ENCODE assay signal across 8 mouse cellular contexts in the genomic region with DNA sequence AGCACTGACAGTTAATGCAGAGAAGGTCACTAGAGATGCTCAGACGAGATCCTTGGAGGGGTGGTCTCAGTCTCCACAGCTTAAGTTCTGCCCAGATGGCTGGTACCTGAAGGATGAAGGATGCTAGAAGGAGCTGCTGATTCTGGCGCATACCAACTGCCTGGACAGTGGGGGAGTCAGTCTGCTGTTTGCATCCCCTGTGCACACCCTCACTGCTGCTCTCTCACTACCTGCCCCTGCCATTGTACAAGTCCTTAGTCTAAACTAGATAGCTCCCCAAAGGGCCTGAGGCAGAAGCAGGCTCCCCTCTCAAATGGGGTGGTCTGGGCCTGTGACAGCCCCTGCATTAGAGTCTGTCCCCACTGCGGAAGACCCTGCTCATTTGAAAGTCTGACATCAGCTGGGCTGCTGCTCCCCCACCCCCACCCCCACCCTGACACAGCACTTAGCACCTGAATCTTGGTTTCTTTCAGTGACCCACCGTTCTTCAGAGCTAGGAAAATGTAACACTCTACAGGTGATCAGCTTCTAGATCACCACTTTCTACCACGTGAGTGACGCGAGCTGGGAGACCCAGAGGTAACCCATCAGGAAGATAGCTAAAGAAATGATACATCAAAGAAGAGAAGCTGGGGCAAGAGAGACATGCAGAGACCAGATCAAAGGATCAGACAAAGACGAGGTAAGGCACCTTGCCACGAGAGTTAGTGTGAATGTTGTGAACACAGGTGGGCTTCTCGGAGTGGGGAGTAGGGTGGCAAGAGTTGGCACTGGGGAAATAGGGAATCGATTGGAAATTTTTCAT. TPM values are rescaled to one million over a fixed set of nuclear protein-coding genes. Genes with fewer than 3 reads are reported as not detected.
A peak's percentile ranks its signal among the peaks of the same experiment; 100 is the strongest.
DNase-seq lines count a peak whose midpoint lies in the region; ATAC-seq and TF ChIP-seq lines count a peak whose summit lies in the region.

TSS of gene Gng3 (minus strand) at position 92 of the 805 bp plus-strand sequence.

- H3K4me3 ChIP-seq in lung, adult 2 months (replicated peaks; ENCODE audit: extremely low read depth, low read depth, low read length), result peak within 1 kb of the TSS; percentile 72
- peak within 1 kb of the TSS; percentile 78 for H3K4me3 ChIP-seq in cerebellum, adult 2 months (replicated peaks; ENCODE audit: insufficient read depth, low read depth, low read length)
- H3K4me3 ChIP-seq in neural tube, embryonic 12.5 days, result peak within 1 kb of the TSS; percentile 52

- TF ChIP-seq CTCF in lung, adult 2 months (IDR thresholded peaks at IDR 0.05; ENCODE audit: insufficient read depth, low read length), result no peak
- TF ChIP-seq CTCF in cerebellum, adult 2 months (IDR thresholded peaks at IDR 0.05; ENCODE audit: borderline replicate concordance, insufficient read depth, low read depth, low read length), result no peak

- no peak for DNase-seq in lung, adult 2 months
- DNase-seq in lung, postnatal 10 days, result no peak
- DNase-seq in cerebellum, adult 2 months, result peak; percentile 91 to 94
- DNase-seq in frontal cortex, postnatal 14 days (ENCODE audit: low spot score in 2 of 2), result peak; percentile 75 to 86
- peak; percentile 85 to 93 for DNase-seq in left cerebral cortex, adult 9 months (ENCODE audit: low spot score in 2 of 2)
- DNase-seq in adrenal gland, adult 2 months, result no peak
- no peak for DNase-seq in gastrocnemius, adult 18-20 months (ENCODE audit: low spot score)

- peak within 1 kb of the TSS; percentile 75 for H3K4me2 ChIP-seq in neural tube, embryonic 12.5 days (replicated peaks)

- WGBS in lung, adult 2 months, result 81% methylated on average over 11 of the region's 11 CpGs
- 11% methylated on average over 11 of the region's 11 CpGs for WGBS in cerebellum, adult 2 months
- WGBS in neural tube, embryonic 12.5 days, result 44% methylated on average over 11 of the region's 11 CpGs

- no peak for TF ChIP-seq POLR2A in lung, adult 2 months (IDR thresholded peaks at IDR 0.05; ENCODE audit: borderline replicate concordance, extremely low read depth, low read depth, low read length)
- peak; percentile 79; the same call in 1 of the 2 replicates for TF ChIP-seq POLR2A in cerebellum, adult 2 months (IDR thresholded peaks at IDR 0.05; ENCODE audit: borderline replicate concordance, insufficient read depth, low read length)

- H3K27me3 ChIP-seq in cerebellum, adult 2 months (ENCODE audit: control insufficient read depth, insufficient read depth, low read length), result no peaks in the 10 kb centered on the region
- H3K27me3 ChIP-seq in neural tube, embryonic 12.5 days (replicated peaks), result no peaks in the 10 kb centered on the region

- H3K9me3 ChIP-seq in neural tube, embryonic 12.5 days, result no peaks in the 10 kb centered on the region

- peaks cover 23% of the 10 kb centered on the region for H3K36me3 ChIP-seq in neural tube, embryonic 12.5 days

- H3K4me1 ChIP-seq in lung, adult 2 months (ENCODE audit: control insufficient read depth, insufficient read depth, low read length), result peaks cover 8% of the 10 kb centered on the region; the same call in 1 of the 2 replicates
- H3K4me1 ChIP-seq in cerebellum, adult 2 months (ENCODE audit: control insufficient read depth, insufficient read depth, low read length), result no peaks in the 10 kb centered on the region
- H3K4me1 ChIP-seq in neural tube, embryonic 12.5 days, result peaks cover 32% of the 10 kb centered on the region

- peak; percentile 85 for ATAC-seq in neural tube, embryonic 12.5 days (ENCODE audit: low FRiP score, low read depth)

- H3K27ac ChIP-seq in cerebellum, adult 2 months (ENCODE audit: insufficient read depth, low read length), result peak within 1 kb of the TSS; percentile 92
- peak within 1 kb of the TSS; percentile 91 for H3K27ac ChIP-seq in neural tube, embryonic 12.5 days

- H3K9ac ChIP-seq in neural tube, embryonic 12.5 days, result peak within 1 kb of the TSS; percentile 71

RNA-seq across cellular contexts. Expression of gene Gng3, which starts in this region (rescaled TPM):
- polyA plus RNA-seq in lung, adult 2 months (2012; rRNA removed), result 0.11 and 0.19 TPM in 2 replicates
- 218 and 236 TPM in 2 replicates for polyA plus RNA-seq in cerebellum, adult 2 months (2012; rRNA removed)
- 203 and 211 TPM in 2 replicates for polyA plus RNA-seq in neural tube, embryonic 12.5 days (2016; fragmentation: Nextera tagmentation; extraction: Ambion mirVana)
- 1 to 10 TPM; 5.7 to 7.0 TPM for total RNA-seq in adrenal gland, adult 2 months (2021)
- polyA plus RNA-seq in adrenal gland, adult 2 months (2012; rRNA removed), result 6.8 and 7.3 TPM in 2 replicates
- total RNA-seq in gastrocnemius, adult 18-20 months (2021), result not detected

Comparison
In these comparisons a context has a peak if more than half of its experiments do, and no peak if none do; other contexts are left out.
1. RNA of gene Gng3 (total RNA-seq): 5.7 to 7.0 TPM in adrenal gland, adult 2 months; not detected in gastrocnemius, adult 18-20 months; every median in the first group is over 4 times any median in the second.
2. RNA of gene Gng3 (polyA plus RNA-seq): 218 to 236 TPM in cerebellum, adult 2 months and 203 to 211 TPM in neural tube, embryonic 12.5 days; 6.8 to 7.3 TPM in adrenal gland, adult 2 months and 0.11 to 0.19 TPM in lung, adult 2 months; every median in the first group is over 10 times any median in the second.
3. DNase-seq: peak in cerebellum, adult 2 months (2 of 2), frontal cortex, postnatal 14 days (2 of 2) and left cerebral cortex, adult 9 months (2 of 2); none in lung, adult 2 months (single experiment), lung, postnatal 10 days (single experiment), adrenal gland, adult 2 months (single experiment) and gastrocnemius, adult 18-20 months (single experiment).
4. Peak in every context shown above with its lines, with median percentiles within 50 percentile points of each other: H3K4me3 ChIP-seq.